Mouse (Mus musculus) heart, adult 11 months (tissue): ENCODE data around the gene Smad1.

Source experiments
- DNase-seq: peaks from one replicate; pipeline ENCODE4 v3.0.0; 2022

The Smad1 gene

DNA sequence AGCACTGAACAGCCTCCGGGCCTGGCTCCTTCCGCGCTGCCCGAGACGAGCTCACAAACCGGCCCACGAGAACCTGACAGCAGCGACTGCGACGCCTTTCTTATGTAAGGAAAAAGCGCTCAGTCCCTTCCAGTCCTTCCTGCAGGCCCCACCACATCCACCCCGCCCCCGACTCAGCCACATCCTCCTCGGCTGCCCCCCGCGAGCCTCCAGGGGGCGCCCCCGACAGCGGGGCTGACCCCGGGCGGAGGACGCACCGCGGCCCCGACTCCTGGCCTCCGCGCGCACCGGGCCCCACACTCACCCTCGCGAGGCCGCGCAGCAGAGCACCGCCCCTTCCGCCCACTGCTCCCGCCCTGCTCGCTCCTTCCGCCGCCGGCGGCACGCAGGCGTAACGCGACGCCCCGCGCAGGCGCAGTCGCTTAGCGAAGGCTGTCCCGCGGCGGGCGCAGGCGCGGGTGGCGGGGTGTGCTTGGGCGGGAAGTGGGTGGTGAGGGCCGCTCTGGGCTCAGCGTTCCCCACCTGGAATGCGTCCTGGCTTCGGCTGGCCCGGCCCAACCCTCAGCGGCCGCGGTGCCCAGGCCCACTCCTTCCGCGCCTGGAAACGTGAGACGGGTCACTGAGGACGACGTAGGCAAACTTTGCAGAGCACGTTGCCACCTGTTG is 104.6 kb downstream of the Smad1 start, which contains the start of gene Mmaa:
Mmaa (minus strand) TSS at position 328 of the 666 bp plus-strand sequence.
- DNase-seq = peak; percentile 100

DNA sequence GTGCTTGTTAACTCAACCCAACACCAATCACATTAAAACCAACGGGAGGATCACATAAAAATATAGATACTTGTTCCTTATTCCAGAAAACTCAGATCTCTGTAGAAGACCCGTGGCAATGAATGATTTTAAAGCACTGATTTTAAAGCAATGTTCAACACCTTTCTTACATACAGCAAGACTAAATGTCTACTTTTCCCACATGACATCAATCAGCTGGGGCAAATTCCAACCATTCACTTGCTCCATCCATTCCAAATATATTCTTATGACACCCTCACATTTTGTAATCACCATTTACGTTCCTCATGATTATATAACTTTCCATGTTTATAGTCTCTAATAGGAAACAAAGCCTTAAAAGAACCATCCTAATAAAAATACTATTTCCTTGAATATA is 105.5 kb downstream of the Smad1 start:
- DNase-seq = no peak

DNA sequence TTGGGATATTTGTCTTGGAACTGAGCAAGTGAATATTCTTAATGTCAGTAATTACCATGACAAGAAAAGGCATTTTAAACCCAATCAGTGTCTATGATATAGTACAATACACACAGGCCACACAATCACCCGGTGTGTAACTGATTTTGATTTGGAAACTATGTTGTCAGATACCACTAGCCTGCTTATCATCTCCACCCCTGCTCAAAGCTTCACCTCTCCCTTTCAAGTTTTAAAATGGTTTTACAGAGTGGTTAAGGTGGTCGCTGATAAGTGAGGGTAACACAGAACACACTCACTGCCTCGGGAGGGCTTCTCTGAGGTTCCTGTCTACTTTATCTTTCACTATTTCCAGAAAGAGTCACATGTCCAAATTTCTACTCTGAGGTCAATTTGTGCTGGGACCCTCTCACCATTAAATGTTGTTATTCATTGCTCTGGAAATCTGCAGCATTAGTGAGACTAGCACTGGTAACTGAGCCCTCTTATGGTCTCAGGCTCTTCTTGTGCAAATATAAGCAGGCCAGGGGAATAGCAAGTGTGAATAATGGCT is 106.5 kb downstream of the Smad1 start:
- no peak for DNase-seq

DNA sequence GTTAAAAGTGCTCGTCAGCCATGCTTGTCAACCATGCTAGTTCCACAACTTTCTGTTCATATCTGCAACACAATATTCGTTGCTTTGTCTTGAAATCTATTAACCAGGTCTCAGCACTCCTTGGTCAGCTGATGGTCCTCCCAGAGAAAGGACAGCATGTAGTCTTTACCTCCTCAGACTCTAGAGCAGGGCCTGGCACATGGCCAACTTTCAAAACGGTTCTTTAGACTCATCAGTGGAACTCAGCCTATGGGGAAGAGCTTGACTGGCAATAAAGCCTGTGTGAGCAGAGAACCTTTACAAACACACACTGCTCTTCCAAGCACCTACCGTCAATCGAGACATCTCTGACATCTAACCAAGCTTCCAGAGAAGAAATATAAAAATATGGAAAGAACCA is 109.7 kb downstream of the Smad1 start:
- DNase-seq = peak; percentile 90

DNA sequence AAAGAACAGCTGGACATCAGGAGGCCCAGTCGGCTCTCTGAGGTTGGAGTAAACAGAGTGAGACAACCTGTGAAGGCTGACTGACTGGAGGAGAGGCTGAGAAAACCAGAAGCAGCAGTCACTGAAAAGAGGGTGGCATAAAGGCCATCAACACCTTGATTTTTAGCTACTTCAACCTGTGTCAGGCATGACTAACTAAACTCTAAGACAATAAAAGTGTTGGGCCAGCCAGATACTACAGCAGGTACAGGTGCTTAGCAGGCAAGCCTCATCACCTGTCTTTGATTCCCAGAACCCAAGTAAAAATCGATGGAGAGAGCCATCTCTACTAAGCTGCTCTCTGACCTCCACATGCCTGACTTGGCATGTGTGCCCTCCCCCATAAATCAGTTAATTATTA is 110.6 kb downstream of the Smad1 start:
- DNase-seq = peak; percentile 59
